ENCODE assay signal across 8 mouse cellular contexts in genomic region chr4:155759862-155760612, GRCm38 (mm10). TPM values are rescaled to one million over a fixed set of nuclear protein-coding genes. Genes with fewer than 3 reads are reported as not detected.
DNase-seq lines count a peak whose midpoint lies in the region; ATAC-seq and TF ChIP-seq lines count a peak whose summit lies in the region.

No protein-coding gene starts in this region.

- H3K36me3 ChIP-seq in heart, embryonic 12.5 days = peaks cover 26% of the 10 kb centered on the region
- H3K36me3 ChIP-seq in MEL (ENCODE audit: control insufficient read depth in 1 of 2, insufficient read depth in 2 of 2, low read length in 2 of 2) = peaks cover 5 to 18% of the 10 kb centered on the region in 2 experiments
- no peaks in the 10 kb centered on the region for H3K36me3 ChIP-seq in forebrain, embryonic 16.5 days (ENCODE audit: control insufficient read depth, insufficient read depth)
- peaks cover 19% of the 10 kb centered on the region for H3K36me3 ChIP-seq in midbrain, embryonic 14.5 days (ENCODE audit: control insufficient read depth, insufficient read depth, low read length)

- peak overlapping the region; percentile 87 for H3K4me3 ChIP-seq in heart, embryonic 12.5 days
- H3K4me3 ChIP-seq in MEL (ENCODE audit: control insufficient read depth in 1 of 2, insufficient read depth in 1 of 2, low read depth in 2 of 2, low read length in 2 of 2) = peak overlapping the region; percentile 89 to 91
- peak overlapping the region; percentile 80 for H3K4me3 ChIP-seq in forebrain, embryonic 16.5 days (replicated peaks; ENCODE audit: low read length)
- peak overlapping the region; percentile 79 for H3K4me3 ChIP-seq in midbrain, embryonic 14.5 days (replicated peaks; ENCODE audit: low read depth, low read length)

- TF ChIP-seq CTCF in MEL (IDR thresholded peaks at IDR 0.05 in 2 of 3, conservative IDR thresholded peaks at IDR 0.05 in 1 of 3; ENCODE audit: control insufficient read depth in 1 of 3, insufficient read depth in 1 of 3, low read depth in 2 of 3, low read length in 3 of 3, poor library complexity in 1 of 3, severe bottlenecking in 1 of 3) = peak in 2 of 3 experiments; percentile 31 to 52; a peak in 4 of 6 replicates

- TF ChIP-seq EP300 in MEL (IDR thresholded peaks at IDR 0.05; ENCODE audit: low read depth in 1 of 2, low read length in 2 of 2) = no peak

- intact Hi-C loops in heart, postnatal 36 days (cut with DNase I) = loop anchor here (5.0 kb wide), 2 partner anchors 38 to 138 kb away; partner anchors contain the start of gene Cdk11b

- peak overlapping the region; percentile 76 for H3K27ac ChIP-seq in heart, embryonic 12.5 days (ENCODE audit: poor library complexity, severe bottlenecking)
- peak overlapping the region; percentile 53 for H3K27ac ChIP-seq in MEL (ENCODE audit: control insufficient read depth, low read depth, low read length)
- H3K27ac ChIP-seq in forebrain, embryonic 16.5 days (ENCODE audit: low read length) = no peak overlapping the region
- no peak overlapping the region for H3K27ac ChIP-seq in midbrain, embryonic 14.5 days (replicated peaks; ENCODE audit: low read depth, low read length)

- peaks cover 32% of the 10 kb centered on the region for H3K4me1 ChIP-seq in heart, embryonic 12.5 days (replicated peaks)
- peaks cover 4 to 16% of the 10 kb centered on the region in 2 experiments for H3K4me1 ChIP-seq in MEL (ENCODE audit: control insufficient read depth in 1 of 2, insufficient read depth in 2 of 2, low read length in 2 of 2)
- H3K4me1 ChIP-seq in forebrain, embryonic 16.5 days (replicated peaks; ENCODE audit: control insufficient read depth, insufficient read depth, low read length) = peaks cover 20% of the 10 kb centered on the region
- peaks cover 14% of the 10 kb centered on the region for H3K4me1 ChIP-seq in midbrain, embryonic 14.5 days (ENCODE audit: control insufficient read depth, insufficient read depth, low read length)

- H3K79me2 ChIP-seq in MEL (ENCODE audit: control insufficient read depth, insufficient read depth, low read length, poor library complexity) = peaks cover 47% of the 10 kb centered on the region

- 2% methylated on average over 10 of the region's 10 CpGs for WGBS in heart, embryonic 12.5 days
- 2% methylated on average over 10 of the region's 10 CpGs for WGBS in forebrain, embryonic 16.5 days
- WGBS in midbrain, embryonic 14.5 days = 6% methylated on average over 10 of the region's 10 CpGs

- no peak for TF ChIP-seq POLR2A in MEL (IDR thresholded peaks at IDR 0.05; ENCODE audit: control insufficient read depth in 1 of 2, insufficient read depth in 1 of 2, low read depth in 1 of 2, low read length in 2 of 2, poor library complexity in 1 of 2)

- no peaks in the 10 kb centered on the region for H3K27me3 ChIP-seq in heart, embryonic 12.5 days (replicated peaks)
- H3K27me3 ChIP-seq in MEL (ENCODE audit: control insufficient read depth in 1 of 2, insufficient read depth in 2 of 2, low read length in 2 of 2) = no peaks in the 10 kb centered on the region
- H3K27me3 ChIP-seq in forebrain, embryonic 16.5 days (replicated peaks; ENCODE audit: control insufficient read depth, insufficient read depth, low read length) = no peaks in the 10 kb centered on the region
- H3K27me3 ChIP-seq in midbrain, embryonic 14.5 days (ENCODE audit: control insufficient read depth, insufficient read depth, low read length) = no peaks in the 10 kb centered on the region

- peak overlapping the region; percentile 92 for H3K9ac ChIP-seq in heart, embryonic 12.5 days
- H3K9ac ChIP-seq in MEL (ENCODE audit: control insufficient read depth, low read depth, low read length, poor library complexity, severe bottlenecking) = peak overlapping the region; percentile 92
- H3K9ac ChIP-seq in forebrain, embryonic 16.5 days (replicated peaks; ENCODE audit: low read depth, low read length) = peak overlapping the region; percentile 73
- H3K9ac ChIP-seq in midbrain, embryonic 14.5 days (replicated peaks; ENCODE audit: low read length) = peak overlapping the region; percentile 69

- no peak for TF ChIP-seq RAD21 in MEL (IDR thresholded peaks at IDR 0.05; ENCODE audit: low read depth, low read length)

- H3K4me2 ChIP-seq in heart, embryonic 12.5 days = peak overlapping the region; percentile 100
- peak overlapping the region; percentile 97 for H3K4me2 ChIP-seq in forebrain, embryonic 16.5 days (ENCODE audit: low read length)
- H3K4me2 ChIP-seq in midbrain, embryonic 14.5 days (ENCODE audit: low read length) = peak overlapping the region; percentile 97

- no peak for ATAC-seq in heart, embryonic 12.5 days (ENCODE audit: insufficient number of reproducible peaks, low FRiP score)
- ATAC-seq in forebrain, embryonic 16.5 days = peak; percentile 21
- ATAC-seq in midbrain, embryonic 14.5 days (ENCODE audit: low FRiP score, low TSS enrichment) = no peak

- DNase-seq in heart, postnatal 36 days = no peak
- peak; percentile 75 for DNase-seq in MEL (ENCODE audit: low read depth, low spot score)
- peak; percentile 44 for DNase-seq in kidney, postnatal 10 days
- peak; percentile 59 for DNase-seq in midbrain, embryonic 14.5 days
- DNase-seq in right cerebral cortex, postnatal 10 days (ENCODE audit: low spot score in 2 of 2) = no peak
- no peak for DNase-seq in adrenal gland, postnatal 25 days

- H3K9me3 ChIP-seq in heart, embryonic 12.5 days (replicated peaks) = no peaks in the 10 kb centered on the region
- H3K9me3 ChIP-seq in MEL (replicated peaks; ENCODE audit: insufficient read depth, low read length) = no peaks in the 10 kb centered on the region
- H3K9me3 ChIP-seq in forebrain, embryonic 16.5 days (ENCODE audit: control insufficient read depth, low read length) = no peaks in the 10 kb centered on the region
- H3K9me3 ChIP-seq in midbrain, embryonic 14.5 days (ENCODE audit: control insufficient read depth, low read length) = no peaks in the 10 kb centered on the region

TF ChIP-seq in MEL, 35 proteins besides CTCF, POLR2A, EP300 and RAD21 (continues in another document):
- TF ChIP-seq ZMIZ1 (IDR thresholded peaks at IDR 0.05; ENCODE audit: low read depth, low read length) = no peak
- TF ChIP-seq MAFK (IDR thresholded peaks at IDR 0.05; ENCODE audit: borderline replicate concordance, low read depth, low read length) = no peak
- TF ChIP-seq CHD1 (IDR thresholded peaks at IDR 0.05; ENCODE audit: low read depth, low read length) = peak; percentile 70; the same call in 1 of the 2 replicates
- TF ChIP-seq TAL1 (IDR thresholded peaks at IDR 0.05; ENCODE audit: low read length) = no peak
- peak; percentile 9; the same call in 1 of the 2 replicates for TF ChIP-seq BHLHE40 (IDR thresholded peaks at IDR 0.05; ENCODE audit: borderline replicate concordance, low read depth, low read length)

RNA-seq across cellular contexts. Expression of gene Atad3a, which starts 0.9 kb away (rescaled TPM):
- 102 and 104 TPM in 2 replicates for polyA plus RNA-seq in heart, embryonic 12.5 days (2016; fragmentation: Nextera tagmentation; extraction: Ambion mirVana)
- 10 to 100 TPM; 45.1 to 45.9 TPM for total RNA-seq in heart, postnatal 36 days (2021)
- 198 and 220 TPM in 2 replicates for total RNA-seq in MEL (2012; rRNA removed)
- polyA plus RNA-seq in MEL (2012; ENCODE audit: insufficient read depth in 1 of 2, insufficient read length in 2 of 2, low read depth in 1 of 2, low replicate concordance in 2 of 2, missing spikeins in 1 of 2) = 100 to 1,000 TPM in 1 of 2 experiments, not detected in 1; 232 TPM
- 98.2 and 101 TPM in 2 replicates for polyA plus RNA-seq in forebrain, embryonic 16.5 days (2015; fragmentation: Nextera tagmentation; extraction: Ambion mirVana)
- polyA plus RNA-seq in midbrain, embryonic 14.5 days (2014; fragmentation: Nextera tagmentation; extraction: Ambion mirVana) = 77.4 and 79.8 TPM in 2 replicates
- 91.0 and 98.7 TPM in 2 replicates for total RNA-seq in adrenal gland, postnatal 25 days (2021)

RNA-seq across cellular contexts. Expression of gene Vwa1, which starts 14.5 kb away (rescaled TPM):
- polyA plus RNA-seq in heart, embryonic 12.5 days (2016; fragmentation: Nextera tagmentation; extraction: Ambion mirVana) = 1.7 TPM in 2 replicates
- total RNA-seq in heart, postnatal 36 days (2021) = 1 to 10 TPM; 6.6 to 7.9 TPM
- 0.33 and 0.42 TPM in 2 replicates for total RNA-seq in MEL (2012; rRNA removed)
- under 1 TPM in 1 of 2 experiments, not detected in 1; 0.33 TPM for polyA plus RNA-seq in MEL (2012; ENCODE audit: insufficient read depth in 1 of 2, insufficient read length in 2 of 2, low read depth in 1 of 2, low replicate concordance in 2 of 2, missing spikeins in 1 of 2)
- 27.3 and 29.6 TPM in 2 replicates for polyA plus RNA-seq in forebrain, embryonic 16.5 days (2015; fragmentation: Nextera tagmentation; extraction: Ambion mirVana)
- 18.0 and 24.4 TPM in 2 replicates for polyA plus RNA-seq in midbrain, embryonic 14.5 days (2014; fragmentation: Nextera tagmentation; extraction: Ambion mirVana)
- 2.6 and 3.7 TPM in 2 replicates for total RNA-seq in adrenal gland, postnatal 25 days (2021)

RNA-seq across cellular contexts. Expression of gene Tmem240, which starts 25.4 kb away (rescaled TPM):
- 0.63 and 0.67 TPM in 2 replicates for polyA plus RNA-seq in heart, embryonic 12.5 days (2016; fragmentation: Nextera tagmentation; extraction: Ambion mirVana)
- total RNA-seq in heart, postnatal 36 days (2021) = under 1 TPM; 0.19 to 0.42 TPM
- total RNA-seq in MEL (2012; rRNA removed) = 0.13 and 0.27 TPM in 2 replicates
- polyA plus RNA-seq in MEL (2012; ENCODE audit: insufficient read depth in 1 of 2, insufficient read length in 2 of 2, low read depth in 1 of 2, low replicate concordance in 2 of 2, missing spikeins in 1 of 2) = under 1 TPM in 1 of 2 experiments, not detected in 1; 0.33 TPM
- 7.3 and 11.4 TPM in 2 replicates for polyA plus RNA-seq in forebrain, embryonic 16.5 days (2015; fragmentation: Nextera tagmentation; extraction: Ambion mirVana)
- 7.5 and 19.8 TPM in 2 replicates for polyA plus RNA-seq in midbrain, embryonic 14.5 days (2014; fragmentation: Nextera tagmentation; extraction: Ambion mirVana)
- 0.86 and 1.6 TPM in 2 replicates for total RNA-seq in adrenal gland, postnatal 25 days (2021)

RNA-seq across cellular contexts. Expression of gene Tmem88b, which starts 25.6 kb away (rescaled TPM):
- 7.0 and 7.2 TPM in 2 replicates for polyA plus RNA-seq in heart, embryonic 12.5 days (2016; fragmentation: Nextera tagmentation; extraction: Ambion mirVana)
- total RNA-seq in heart, postnatal 36 days (2021) = 1 to 10 TPM in 1 of 2 experiments, under 1 TPM in 1; 0.64 to 1.3 TPM
- total RNA-seq in MEL (2012; rRNA removed) = 0.10 and 0.19 TPM in 2 replicates
- polyA plus RNA-seq in MEL (2012; ENCODE audit: insufficient read depth in 1 of 2, insufficient read length in 2 of 2, low read depth in 1 of 2, low replicate concordance in 2 of 2, missing spikeins in 1 of 2) = under 1 TPM in 1 of 2 experiments, not detected in 1; 0.32 TPM
- 0.47 and 0.53 TPM in 2 replicates for polyA plus RNA-seq in forebrain, embryonic 16.5 days (2015; fragmentation: Nextera tagmentation; extraction: Ambion mirVana)
- polyA plus RNA-seq in midbrain, embryonic 14.5 days (2014; fragmentation: Nextera tagmentation; extraction: Ambion mirVana) = 0.43 and 0.51 TPM in 2 replicates
- 0.79 and 1.2 TPM in 2 replicates for total RNA-seq in adrenal gland, postnatal 25 days (2021)

RNA-seq across cellular contexts. Expression of gene Ankrd65, which starts 30.2 kb away (rescaled TPM):
- polyA plus RNA-seq in heart, embryonic 12.5 days (2016; fragmentation: Nextera tagmentation; extraction: Ambion mirVana) = not detected in 2 replicates
- not detected for total RNA-seq in heart, postnatal 36 days (2021)
- total RNA-seq in MEL (2012; rRNA removed) = 0.12 TPM in 1 of 2 replicates, not detected in the other
- polyA plus RNA-seq in MEL (2012; ENCODE audit: insufficient read depth in 1 of 2, insufficient read length in 2 of 2, low read depth in 1 of 2, low replicate concordance in 2 of 2, missing spikeins in 1 of 2) = not detected
- not detected in 2 replicates for polyA plus RNA-seq in forebrain, embryonic 16.5 days (2015; fragmentation: Nextera tagmentation; extraction: Ambion mirVana)
- polyA plus RNA-seq in midbrain, embryonic 14.5 days (2014; fragmentation: Nextera tagmentation; extraction: Ambion mirVana) = not detected in 2 replicates
- not detected in 2 replicates for total RNA-seq in adrenal gland, postnatal 25 days (2021)

Comparison
In these comparisons a context has a peak if more than half of its experiments do, and no peak if none do; other contexts are left out.
1. H3K27ac ChIP-seq: peak in heart, embryonic 12.5 days (single experiment) and MEL (single experiment); none in forebrain, embryonic 16.5 days (single experiment) and midbrain, embryonic 14.5 days (single experiment).
2. DNase-seq: peak in MEL (single experiment), kidney, postnatal 10 days (single experiment) and midbrain, embryonic 14.5 days (single experiment); none in heart, postnatal 36 days (0 of 2), right cerebral cortex, postnatal 10 days (0 of 2) and adrenal gland, postnatal 25 days (single experiment).
3. Peak in every context shown above with its lines, with median percentiles within 50 percentile points of each other: H3K4me2 ChIP-seq, H3K4me3 ChIP-seq and H3K9ac ChIP-seq.